Mouse (Mus musculus) lung, postnatal 14 days (tissue): ENCODE results near the gene Zfand3.
A peak's percentile ranks its signal among the peaks of the same experiment; 100 is the strongest.

Source experiments
- DNase-seq: peaks from one replicate; pipeline ENCODE4 v3.0.0; 2021

Gene Zfand3

DNA sequence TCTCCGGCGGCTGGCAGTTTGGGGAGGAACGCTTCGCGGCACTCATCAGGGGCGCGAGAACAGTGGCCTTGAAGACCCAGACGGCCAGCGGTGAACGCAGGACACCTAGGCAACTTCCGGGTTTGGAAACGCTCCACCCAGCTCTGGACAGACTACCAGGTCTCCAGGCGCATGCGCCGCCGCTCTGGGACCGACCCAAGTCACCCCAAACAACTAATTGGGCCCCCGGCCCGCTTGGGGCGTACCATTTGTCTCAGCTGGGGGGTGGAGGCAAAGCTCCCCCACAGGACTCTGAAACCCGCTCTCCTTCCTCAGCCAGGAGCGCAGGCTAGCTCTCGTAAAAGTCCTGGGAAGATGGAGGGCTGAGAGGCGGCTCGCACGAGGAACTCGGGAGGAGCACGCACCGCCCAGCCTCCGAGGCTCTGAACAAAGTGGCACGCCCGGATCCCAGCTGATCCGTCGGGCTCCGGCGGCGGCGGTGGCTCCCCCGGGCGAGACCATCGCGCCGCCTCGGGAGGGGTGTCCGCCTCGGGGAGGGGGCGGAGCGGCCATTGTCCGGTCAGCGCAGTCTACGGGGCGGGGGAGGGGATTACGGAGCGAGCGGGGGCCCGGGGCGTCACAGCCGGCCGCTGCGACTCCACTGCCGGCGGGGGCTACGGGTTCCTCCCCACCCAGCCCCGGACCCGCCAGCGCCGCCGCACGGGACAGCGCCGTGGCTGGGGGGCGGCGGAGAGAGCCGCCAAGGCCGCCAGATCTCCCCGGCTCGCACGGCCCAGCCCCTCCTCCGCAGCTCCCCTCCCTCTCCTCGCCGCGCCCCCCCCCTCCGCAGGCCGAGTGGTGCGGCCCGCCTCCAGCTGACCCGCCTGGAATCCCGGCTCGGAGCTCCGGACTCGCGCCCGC is at the start of gene Zfand3:
Gene Zfand3, plus strand, starts transcription at position 531 of the 900 bp plus-strand sequence.
- DNase-seq = peak; percentile 95

- DNase-seq = no peak
These were observed 48.7 kb upstream of the Zfand3 start for GRCm38 (mm10) chr17:29955880-29956279.

DNA sequence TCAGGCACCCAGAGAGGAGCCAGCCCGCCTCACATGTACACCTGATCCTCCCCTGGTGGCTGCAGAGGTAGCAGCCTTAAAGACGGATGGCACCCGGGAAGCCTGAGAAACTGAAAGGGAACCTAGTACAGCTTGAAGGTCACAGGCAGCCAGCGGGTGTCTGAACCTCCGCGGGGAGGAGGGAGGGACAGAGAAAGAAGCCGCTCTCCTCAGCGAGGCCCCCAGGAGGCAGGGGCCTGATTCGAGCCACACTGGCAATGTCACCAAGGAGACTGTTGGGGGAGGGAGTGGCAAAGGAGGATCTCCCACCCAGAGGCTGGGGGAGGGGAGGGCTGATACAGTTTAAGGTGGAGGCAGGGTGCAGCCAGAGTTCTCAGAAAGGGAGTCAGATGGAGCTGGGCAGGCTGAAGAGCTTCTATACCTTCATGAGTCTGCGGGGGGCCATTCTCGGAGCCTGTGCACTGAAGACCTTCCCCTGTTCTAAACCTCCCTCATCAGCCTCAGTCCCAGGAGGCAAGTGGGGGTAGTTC is 40.7 kb upstream of the Zfand3 start:
- no peak for DNase-seq

GRCm38 (mm10) chr17:29965506-29965905 is 39.0 kb upstream of the Zfand3 start:
- no peak for DNase-seq

GRCm38 (mm10) chr17:29970037-29970555 is 34.4 kb upstream of the Zfand3 start, which contains the start of gene Mdga1:
TSS of gene Mdga1 (minus strand) at chr17:29970087.
- DNase-seq = no peak

DNA sequence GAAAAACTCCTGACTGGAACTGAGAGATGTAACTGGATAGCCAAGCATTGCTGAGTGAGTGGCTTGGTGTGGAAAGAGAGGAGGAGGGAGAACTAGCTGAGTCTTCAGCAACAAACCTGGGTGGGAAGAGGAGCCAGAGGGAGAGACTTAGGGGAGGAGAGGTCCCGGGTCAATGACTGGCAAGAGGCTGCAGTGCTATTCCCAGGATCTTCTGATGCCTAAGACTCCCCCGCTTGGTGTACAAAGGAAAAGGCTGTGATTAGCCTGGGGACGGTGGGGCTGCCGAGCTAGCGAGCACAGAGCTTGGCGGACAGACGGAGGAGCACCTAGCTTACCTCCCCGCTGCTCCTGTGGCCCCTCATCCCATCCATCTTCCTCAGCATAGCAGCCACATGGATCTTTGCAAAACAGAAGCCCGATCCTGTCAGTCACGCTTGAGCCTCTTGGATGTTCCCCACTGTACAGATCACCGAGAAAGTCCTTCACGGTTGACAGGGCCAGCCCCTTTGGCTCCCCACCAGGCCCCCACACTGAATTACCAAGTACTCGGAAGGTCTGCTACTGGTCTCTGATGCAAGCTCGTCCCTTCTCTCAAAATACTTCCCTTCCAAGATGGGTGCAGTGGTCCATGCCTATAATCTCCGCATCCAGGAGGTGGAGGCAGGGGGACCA is 32.6 kb upstream of the Zfand3 start:
- no peak for DNase-seq

DNA sequence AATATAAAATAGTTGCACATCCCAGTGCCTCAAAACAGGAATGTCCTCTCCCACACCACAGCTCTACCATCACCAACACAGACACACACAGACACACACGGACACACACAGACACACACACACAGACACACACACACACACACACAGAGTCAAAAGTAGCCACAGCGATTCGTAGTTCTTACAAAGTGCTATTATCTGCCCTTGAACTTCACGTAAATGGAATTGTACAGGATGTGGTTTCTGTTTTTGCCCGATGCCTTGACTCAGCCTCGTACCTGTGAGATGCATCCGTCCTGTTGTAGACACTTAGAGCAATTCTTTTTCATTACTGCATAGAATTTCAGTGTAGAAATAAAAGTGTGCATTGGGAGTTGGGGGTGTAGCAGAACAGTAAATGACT is 31.3 kb upstream of the Zfand3 start:
- no peak for DNase-seq

DNA sequence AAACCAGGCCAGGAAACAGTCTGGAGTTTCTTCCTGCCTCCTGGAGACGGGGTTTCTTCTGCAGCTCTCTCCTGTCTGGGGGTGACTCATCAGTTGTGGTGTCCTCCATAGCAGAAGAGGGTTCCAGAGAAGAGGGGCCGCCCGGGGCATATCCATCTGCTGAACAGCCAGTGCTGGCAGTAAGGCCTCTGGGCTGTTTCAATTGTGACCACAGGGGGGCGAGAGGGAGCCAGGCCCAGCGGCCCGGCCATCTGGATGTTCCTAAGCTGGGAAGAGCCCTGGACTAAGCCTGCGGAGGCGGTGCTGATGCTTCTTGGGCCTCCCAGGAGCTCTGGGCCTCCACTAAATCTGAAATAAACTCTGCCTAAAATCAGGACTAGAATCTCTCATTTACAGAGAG is 28.8 kb upstream of the Zfand3 start:
- DNase-seq = peak; percentile 91

- no peak for DNase-seq
These were observed 25.5 kb upstream of the Zfand3 start for GRCm38 (mm10) chr17:29979020-29979419.

DNA sequence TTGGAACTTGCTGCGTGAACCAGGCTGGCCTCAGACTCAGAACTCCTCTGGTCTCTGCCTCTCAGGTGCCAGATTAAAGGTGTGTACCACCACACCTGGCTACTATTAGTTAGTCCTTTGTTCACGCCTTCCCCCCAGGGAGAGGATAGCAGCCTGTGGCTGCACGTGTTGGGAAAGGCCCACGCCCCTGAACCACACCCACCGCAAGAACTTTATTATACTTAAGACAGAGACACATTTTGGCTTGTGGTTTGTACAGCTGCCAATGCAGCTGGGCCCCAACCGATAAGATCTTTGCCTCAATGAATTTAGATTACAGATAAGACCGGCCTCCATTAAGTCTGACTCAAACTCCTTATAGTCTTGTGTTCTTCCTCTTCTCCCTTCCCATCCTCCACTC is 24.7 kb upstream of the Zfand3 start:
- DNase-seq = no peak

- DNase-seq = no peak
These were observed 23.0 kb upstream of the Zfand3 start for GRCm38 (mm10) chr17:29981568-29981967.

DNA sequence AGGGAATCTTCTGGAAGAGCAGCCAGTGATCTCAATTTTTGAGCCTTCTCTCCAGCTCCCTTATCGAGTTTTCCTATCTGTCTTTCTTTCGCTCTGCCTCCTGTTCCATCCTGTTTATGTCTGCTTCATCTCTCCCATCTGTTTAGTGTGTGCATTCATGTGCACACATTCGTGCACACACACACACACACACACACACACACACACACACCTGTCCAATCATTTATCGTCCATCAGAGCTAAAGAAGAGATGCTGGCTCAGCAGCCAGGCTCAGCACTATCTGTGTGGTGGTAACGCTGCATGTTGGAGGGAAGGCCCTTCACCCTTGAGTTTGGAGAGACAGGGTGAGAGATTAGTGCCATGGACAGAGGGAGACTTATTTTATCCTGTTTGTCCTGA is 21.3 kb upstream of the Zfand3 start:
- DNase-seq = no peak

DNA sequence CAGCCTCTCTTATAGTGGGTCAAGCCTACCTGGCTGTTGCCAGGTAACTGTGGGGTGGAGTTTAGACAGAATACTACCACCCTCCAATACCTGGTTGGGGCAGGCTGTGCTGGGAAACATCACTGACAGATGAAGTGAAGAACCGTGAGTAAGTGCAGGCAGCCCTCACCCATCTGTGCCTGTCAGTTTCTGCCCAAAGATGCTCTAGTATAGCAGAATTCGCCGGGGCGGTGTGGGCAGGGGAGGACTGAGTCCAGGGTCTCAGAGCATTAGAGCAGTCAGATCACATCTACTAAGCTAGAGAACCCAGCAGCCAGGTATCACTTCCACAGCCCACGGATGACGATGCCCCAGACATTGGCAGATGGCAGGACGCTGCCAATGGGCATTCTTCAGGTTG is 19.6 kb upstream of the Zfand3 start:
- DNase-seq = no peak

- peak; percentile 50 for DNase-seq
These were observed 19.0 kb upstream of the Zfand3 start for GRCm38 (mm10) chr17:29985534-29985933.

DNA sequence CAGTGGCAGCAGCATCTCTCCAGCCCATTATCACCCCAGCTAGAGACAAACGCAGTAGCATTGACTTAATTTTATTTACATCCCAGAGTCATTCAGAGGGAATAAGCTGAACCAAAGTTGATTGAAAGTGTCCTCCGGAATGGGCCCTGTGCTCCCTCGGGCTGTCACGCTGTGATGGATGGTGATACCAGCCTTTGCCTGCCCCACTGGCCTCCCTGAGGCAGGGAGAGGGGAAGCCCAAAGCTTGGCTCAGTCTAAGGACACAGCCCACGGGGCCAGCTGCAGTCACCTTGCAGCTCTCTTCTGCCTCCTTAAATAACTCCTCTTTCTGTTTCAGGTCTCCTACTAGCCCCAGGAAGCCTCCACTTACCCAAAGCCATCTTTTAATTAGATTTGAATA is 16.4 kb upstream of the Zfand3 start:
- DNase-seq = no peak

GRCm38 (mm10) chr17:29989653-29990052 is 14.9 kb upstream of the Zfand3 start:
- no peak for DNase-seq

DNA sequence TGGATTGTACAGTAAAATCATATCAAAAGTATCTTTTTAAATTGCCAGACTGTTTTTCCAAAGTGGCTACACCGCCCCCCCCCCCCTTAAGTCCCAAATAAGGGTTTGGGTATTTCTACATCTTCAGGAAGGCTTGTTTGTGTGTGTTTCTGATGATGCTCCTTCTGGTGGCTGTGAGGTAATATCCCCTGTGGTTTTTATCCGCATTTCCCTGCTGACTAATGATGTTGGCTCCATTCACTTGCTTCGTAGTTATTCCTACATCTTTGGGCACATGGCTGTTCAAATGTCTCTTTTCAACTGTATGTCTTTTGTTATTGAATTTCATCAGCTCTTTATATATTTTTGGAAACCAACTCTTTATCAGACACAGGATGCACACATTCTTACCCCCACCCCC is 14.4 kb upstream of the Zfand3 start:
- no peak for DNase-seq

DNA sequence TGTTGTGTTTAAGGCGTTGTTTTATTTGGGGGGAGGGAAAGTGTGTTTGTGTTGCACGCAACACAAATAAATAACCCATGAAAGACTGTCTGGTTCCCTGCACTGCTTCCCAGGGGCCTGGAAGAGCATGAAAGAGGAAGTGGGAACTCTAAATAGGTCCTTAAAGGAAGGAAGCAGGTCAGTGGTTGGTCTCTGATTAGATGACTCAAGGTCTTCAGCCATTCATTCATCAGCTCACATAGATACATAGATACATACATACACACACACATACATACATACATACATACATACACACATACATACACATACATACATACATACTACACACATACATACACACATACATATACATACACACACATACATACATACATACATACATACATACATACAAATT is 13.7 kb upstream of the Zfand3 start:
- DNase-seq = no peak

DNA sequence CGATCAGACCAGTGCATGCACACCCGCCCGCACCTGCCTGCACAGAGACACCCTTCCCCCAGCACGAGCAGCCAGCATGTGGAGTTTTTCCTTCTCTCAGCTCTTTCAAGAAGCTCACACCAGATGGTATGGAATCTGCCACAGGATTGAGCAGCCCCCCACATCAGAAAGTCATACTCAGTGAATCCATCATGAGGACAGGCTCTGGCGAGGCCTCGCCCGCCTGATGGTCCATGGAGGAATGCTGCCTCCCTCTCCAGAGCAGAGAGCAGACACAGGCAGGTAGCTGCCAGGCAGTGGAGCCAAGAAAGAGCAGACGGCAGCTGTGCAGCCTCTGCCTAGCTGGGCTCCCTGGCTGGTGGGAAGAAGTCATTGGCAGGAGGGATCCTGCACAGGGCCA is 11.0 kb upstream of the Zfand3 start:
- DNase-seq = no peak

DNA sequence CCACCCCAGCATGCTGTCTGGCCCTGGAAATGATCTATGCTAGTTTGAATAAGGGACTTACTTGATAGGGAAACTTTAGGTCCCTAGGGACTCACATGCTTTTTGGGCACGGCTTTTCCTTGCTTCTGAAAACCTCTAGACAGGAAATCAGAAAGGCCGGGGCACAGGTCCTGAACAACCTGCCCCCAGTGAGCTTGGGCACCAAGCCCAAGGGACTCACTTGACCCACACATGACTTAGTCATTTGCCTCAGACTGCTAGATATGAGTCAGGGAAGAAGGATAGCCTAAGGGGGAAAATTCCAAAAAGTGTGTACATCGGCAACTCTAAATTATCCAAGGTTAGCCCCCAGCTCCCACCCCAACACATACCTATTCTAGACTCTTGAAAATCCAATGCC is 10.5 kb upstream of the Zfand3 start:
- DNase-seq = no peak

DNA sequence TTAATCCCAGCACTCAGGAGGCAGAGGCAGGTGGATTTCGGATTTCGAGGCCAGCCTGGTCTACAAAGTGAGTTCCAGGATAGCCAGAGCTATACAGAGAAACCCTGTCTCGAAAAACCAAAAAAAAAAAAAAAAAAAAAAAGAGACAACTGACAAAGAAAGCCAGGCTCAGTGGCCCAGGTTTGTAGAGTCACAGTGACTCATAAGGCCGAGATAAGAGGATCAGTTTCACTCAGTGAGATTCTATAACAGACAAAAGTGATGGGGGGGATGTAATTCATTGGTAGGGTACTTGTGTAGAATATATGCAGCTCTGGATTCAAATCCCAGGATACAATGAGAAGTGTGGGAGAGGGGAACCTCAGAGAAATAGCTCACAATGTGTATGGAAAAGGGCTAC is 10.1 kb upstream of the Zfand3 start:
- DNase-seq = no peak

DNA sequence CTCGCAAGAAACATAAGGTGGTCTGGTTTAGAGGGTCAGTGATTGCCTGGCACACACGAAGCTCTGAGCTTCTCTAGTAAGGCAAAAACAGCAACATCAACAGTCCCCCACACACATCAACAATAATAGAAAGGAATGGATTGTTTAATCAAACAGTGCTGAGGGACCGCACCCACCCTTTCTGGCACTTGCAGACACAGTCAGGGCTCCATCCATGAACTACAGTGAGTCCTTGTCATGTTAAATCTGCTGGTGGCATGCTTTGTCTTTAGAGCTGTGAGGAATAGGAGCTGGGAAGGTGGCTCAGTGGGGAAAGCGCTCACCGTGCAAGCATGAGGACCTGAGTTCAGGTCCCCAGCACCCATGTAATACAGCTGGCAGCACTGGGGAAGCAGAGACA is 8.5 kb upstream of the Zfand3 start:
- no peak for DNase-seq

- no peak for DNase-seq
These were observed 6.8 kb upstream of the Zfand3 start for GRCm38 (mm10) chr17:29997726-29998125.
